ENCODE assay signal across 15 mouse cellular contexts in genomic region chr4:82730248-82730887, GRCm38 (mm10). TPM values are rescaled to one million over a fixed set of nuclear protein-coding genes. Genes with fewer than 3 reads are reported as not detected.
DNase-seq lines count a peak whose midpoint lies in the region; ATAC-seq lines count a peak whose summit lies in the region.
"Had no signal": no experiment of that assay in that cellular context is flagged by ENCODE, and none has a peak within 500 bp of the region (broad histone marks: within the 10 kb centered on the region; RNA-seq: fewer than 3 reads in every experiment).

No protein-coding gene starts in this region.

- H3K4me2 ChIP-seq in forebrain, embryonic 14.5 days (ENCODE audit: low read length), result no peak overlapping the region
- H3K4me2 ChIP-seq in hindbrain, embryonic 15.5 days, result no peak overlapping the region
- H3K4me2 ChIP-seq in midbrain, embryonic 15.5 days, result no peak overlapping the region
- H3K4me2 ChIP-seq in liver, embryonic 12.5 days, result no peak overlapping the region
- H3K4me2 ChIP-seq: kidney, embryonic 15.5 days; limb, embryonic 13.5 days had no signal

- H3K27me3 ChIP-seq in forebrain, embryonic 10.5 days (ENCODE audit: poor library complexity, severe bottlenecking), result no peaks in the 10 kb centered on the region
- no peaks in the 10 kb centered on the region for H3K27me3 ChIP-seq in forebrain, embryonic 14.5 days (replicated peaks; ENCODE audit: control insufficient read depth, insufficient read depth, low read length)
- no peaks in the 10 kb centered on the region for H3K27me3 ChIP-seq in hindbrain, embryonic 15.5 days
- H3K27me3 ChIP-seq in midbrain, embryonic 15.5 days (replicated peaks), result no peaks in the 10 kb centered on the region
- no peaks in the 10 kb centered on the region for H3K27me3 ChIP-seq in liver, embryonic 12.5 days (replicated peaks)
- H3K27me3 ChIP-seq: kidney, embryonic 15.5 days; limb, embryonic 13.5 days had no signal

- H3K9ac ChIP-seq in forebrain, embryonic 14.5 days (ENCODE audit: low read length), result no peak overlapping the region; the same call in 1 of the 2 replicates
- H3K9ac ChIP-seq in hindbrain, embryonic 15.5 days, result no peak overlapping the region
- no peak overlapping the region for H3K9ac ChIP-seq in midbrain, embryonic 15.5 days
- no peak overlapping the region for H3K9ac ChIP-seq in liver, embryonic 12.5 days
- H3K9ac ChIP-seq: kidney, embryonic 15.5 days; limb, embryonic 13.5 days had no signal

- no peak overlapping the region for H3K4me3 ChIP-seq in forebrain, embryonic 10.5 days
- no peak overlapping the region for H3K4me3 ChIP-seq in forebrain, embryonic 14.5 days (ENCODE audit: low read depth, low read length)
- no peak overlapping the region for H3K4me3 ChIP-seq in hindbrain, embryonic 15.5 days
- no peak overlapping the region for H3K4me3 ChIP-seq in midbrain, embryonic 15.5 days
- no peak overlapping the region for H3K4me3 ChIP-seq in liver, embryonic 12.5 days
- H3K4me3 ChIP-seq: heart, adult 2 months; kidney, embryonic 15.5 days; layer of hippocampus, adult 2 months; limb, embryonic 13.5 days had no signal

- DNase-seq in forebrain, embryonic 10.5 days (ENCODE audit: extremely low spot score, low spot score), result no peak
- peak; percentile 32 for DNase-seq in forebrain, embryonic 14.5 days (ENCODE audit: low spot score)
- DNase-seq in layer of hippocampus, postnatal 10 days (ENCODE audit: low spot score in 2 of 2), result no peak
- no peak for DNase-seq in kidney, postnatal 4 days
- DNase-seq: adrenal gland, postnatal 10 days; cerebellum, adult 9-10 months; heart, adult 2 months; lung, postnatal 4 days had no signal

- no peaks in the 10 kb centered on the region for H3K9me3 ChIP-seq in forebrain, embryonic 10.5 days
- no peaks in the 10 kb centered on the region for H3K9me3 ChIP-seq in forebrain, embryonic 14.5 days (replicated peaks; ENCODE audit: control insufficient read depth, low read length)
- no peaks in the 10 kb centered on the region for H3K9me3 ChIP-seq in hindbrain, embryonic 15.5 days
- no peaks in the 10 kb centered on the region for H3K9me3 ChIP-seq in midbrain, embryonic 15.5 days
- no peaks in the 10 kb centered on the region for H3K9me3 ChIP-seq in liver, embryonic 12.5 days (replicated peaks)
- H3K9me3 ChIP-seq: kidney, embryonic 15.5 days; limb, embryonic 13.5 days had no signal

- ATAC-seq in forebrain, embryonic 14.5 days, result peak; percentile 55
- ATAC-seq in hindbrain, embryonic 15.5 days (ENCODE audit: low FRiP score, low read depth), result peak; percentile 78; the same call in 1 of the 2 replicates
- ATAC-seq in midbrain, embryonic 15.5 days (replicated peaks), result no peak
- ATAC-seq in liver, embryonic 12.5 days, result no peak

- 43% methylated on average over 5 of the region's 5 CpGs for WGBS in forebrain, embryonic 10.5 days
- WGBS in forebrain, embryonic 14.5 days, result 13% methylated on average over 5 of the region's 5 CpGs
- 24% methylated on average over 5 of the region's 5 CpGs for WGBS in hindbrain, embryonic 15.5 days
- WGBS in midbrain, embryonic 15.5 days, result 13% methylated on average over 5 of the region's 5 CpGs
- WGBS in liver, embryonic 12.5 days (ENCODE audit: insufficient replicate concordance), result 69% methylated on average over 5 of the region's 5 CpGs

- H3K4me1 ChIP-seq in forebrain, embryonic 10.5 days, result peaks cover 16% of the 10 kb centered on the region
- peaks cover 6% of the 10 kb centered on the region for H3K4me1 ChIP-seq in forebrain, embryonic 14.5 days (ENCODE audit: control insufficient read depth, insufficient read depth, low read length)
- H3K4me1 ChIP-seq in hindbrain, embryonic 15.5 days (replicated peaks), result no peaks in the 10 kb centered on the region
- no peaks in the 10 kb centered on the region for H3K4me1 ChIP-seq in midbrain, embryonic 15.5 days
- no peaks in the 10 kb centered on the region for H3K4me1 ChIP-seq in liver, embryonic 12.5 days

- peak overlapping the region; percentile 57 for H3K27ac ChIP-seq in forebrain, embryonic 10.5 days
- peak overlapping the region; percentile 55 for H3K27ac ChIP-seq in forebrain, embryonic 14.5 days (ENCODE audit: low read depth, low read length)
- peak overlapping the region; percentile 48; the same call in 1 of the 2 replicates for H3K27ac ChIP-seq in hindbrain, embryonic 15.5 days (replicated peaks)
- 0 out of 2 replicates have a peak overlapping the region, but pooled peaks have one; percentile 7 for H3K27ac ChIP-seq in midbrain, embryonic 15.5 days
- no peak overlapping the region for H3K27ac ChIP-seq in liver, embryonic 12.5 days
- H3K27ac ChIP-seq: heart, adult 2 months; kidney, embryonic 15.5 days; layer of hippocampus, adult 2 months; limb, embryonic 13.5 days had no signal

- H3K36me3 ChIP-seq in forebrain, embryonic 10.5 days (replicated peaks), result no peaks in the 10 kb centered on the region
- no peaks in the 10 kb centered on the region for H3K36me3 ChIP-seq in forebrain, embryonic 14.5 days (ENCODE audit: control insufficient read depth, insufficient read depth, low read length)
- H3K36me3 ChIP-seq in hindbrain, embryonic 15.5 days, result no peaks in the 10 kb centered on the region
- H3K36me3 ChIP-seq in midbrain, embryonic 15.5 days (replicated peaks), result no peaks in the 10 kb centered on the region
- H3K36me3 ChIP-seq in liver, embryonic 12.5 days, result no peaks in the 10 kb centered on the region
- H3K36me3 ChIP-seq: G1E; kidney, embryonic 15.5 days; limb, embryonic 13.5 days had no signal

RNA-seq across cellular contexts. Expression of gene Nfib, which starts 24.8 kb away (rescaled TPM):
- polyA plus RNA-seq in forebrain, embryonic 10.5 days (2016; fragmentation: Nextera tagmentation; extraction: Ambion mirVana), result 16.0 and 21.8 TPM in 2 replicates
- polyA plus RNA-seq in forebrain, embryonic 14.5 days (2014; fragmentation: Nextera tagmentation; extraction: Ambion mirVana), result 164 and 207 TPM in 2 replicates
- polyA plus RNA-seq in hindbrain, embryonic 15.5 days (2015; fragmentation: Nextera tagmentation; extraction: Ambion mirVana), result 70.0 and 72.5 TPM in 2 replicates
- 52.4 and 52.8 TPM in 2 replicates for polyA plus RNA-seq in midbrain, embryonic 15.5 days (2015; fragmentation: Nextera tagmentation; extraction: Ambion mirVana)
- total RNA-seq in layer of hippocampus, postnatal 10 days (2021), result 100 to 1,000 TPM; 218 to 236 TPM
- polyA plus RNA-seq in liver, embryonic 12.5 days (2016; fragmentation: Nextera tagmentation; extraction: Ambion mirVana), result 9.5 and 11.8 TPM in 2 replicates
- polyA plus RNA-seq: G1E had no signal

Comparison
In these comparisons a context has a peak if more than half of its experiments do, and no peak if none do; other contexts are left out.
1. ATAC-seq: peak in forebrain, embryonic 14.5 days (single experiment) and hindbrain, embryonic 15.5 days (single experiment); none in midbrain, embryonic 15.5 days (single experiment) and liver, embryonic 12.5 days (single experiment).